Mouse (Mus musculus): ENCODE measurements around the gene Got2.
"Not testable (repeated sequence)": the region's sequence is repeated elsewhere in the genome, so short reads cannot be mapped to it uniquely, and the experiment has no call there.

Gene Got2

GRCm38 (mm10) chr8:95864851-95865250 is 23.5 kb downstream of the Got2 start:
- not testable (repeated sequence) for DNase-seq

- not testable (repeated sequence) for DNase-seq
Observed at GRCm38 (mm10) chr8:95863761-95864440, 24.4 kb downstream of the Got2 start.

- no peak for DNase-seq
Observed at GRCm38 (mm10) chr8:95854174-95854573, 34.2 kb downstream of the Got2 start.

- peak; percentile 75 to 77 for DNase-seq
Observed at GRCm38 (mm10) chr8:95853102-95853843, 35.1 kb downstream of the Got2 start, which contains the start of gene Slc38a7. Gene Slc38a7, minus strand, starts transcription at chr8:95853539.

- peak; percentile 2 to 7 for DNase-seq
Observed at GRCm38 (mm10) chr8:95852290-95852689, 36.1 kb downstream of the Got2 start.

GRCm38 (mm10) chr8:95850326-95850725 is 38.0 kb downstream of the Got2 start:
- DNase-seq: no peak

GRCm38 (mm10) chr8:95848734-95849464 is 39.4 kb downstream of the Got2 start:
- DNase-seq: no peak

- DNase-seq: no peak
Observed at GRCm38 (mm10) chr8:95848061-95848551, 40.2 kb downstream of the Got2 start.

GRCm38 (mm10) chr8:95845026-95845425 is 43.3 kb downstream of the Got2 start:
- no peak for DNase-seq

- DNase-seq: no peak
Observed at GRCm38 (mm10) chr8:95843968-95844367, 44.4 kb downstream of the Got2 start.

GRCm38 (mm10) chr8:95841436-95841835 is 46.9 kb downstream of the Got2 start:
- DNase-seq: no peak

- no peak for DNase-seq
Observed at GRCm38 (mm10) chr8:95839289-95839688, 49.1 kb downstream of the Got2 start.

- no peak for DNase-seq
Observed at GRCm38 (mm10) chr8:95837266-95837665, 51.1 kb downstream of the Got2 start.

- DNase-seq: no peak
Observed at GRCm38 (mm10) chr8:95835891-95836290, 52.5 kb downstream of the Got2 start.

- no peak for DNase-seq
Observed at GRCm38 (mm10) chr8:95833435-95833984, 54.8 kb downstream of the Got2 start.

- peak; percentile 87 to 89 for DNase-seq
Observed at GRCm38 (mm10) chr8:95832603-95833434, 55.5 kb downstream of the Got2 start.

- no peak for DNase-seq
Observed at GRCm38 (mm10) chr8:95830144-95830543, 58.2 kb downstream of the Got2 start.

- DNase-seq: not testable (repeated sequence)
Observed at GRCm38 (mm10) chr8:95825162-95825561, 63.2 kb downstream of the Got2 start, which contains the start of gene Sap18b. Gene Sap18b, plus strand, starts transcription at chr8:95825346.

GRCm38 (mm10) chr8:95822699-95823098 is 65.6 kb downstream of the Got2 start:
- DNase-seq: no peak

GRCm38 (mm10) chr8:95822096-95822495 is 66.3 kb downstream of the Got2 start:
- DNase-seq: no peak

- no peak for DNase-seq
Observed at GRCm38 (mm10) chr8:95821266-95821665, 67.1 kb downstream of the Got2 start.

GRCm38 (mm10) chr8:95818211-95818610 is 70.1 kb downstream of the Got2 start:
- DNase-seq: no peak
